Mouse (Mus musculus): Measurements from ENCODE around the gene Ccdc88a. TPM values are rescaled to one million over a fixed set of nuclear protein-coding genes. Genes with fewer than 3 reads are reported as not detected.

The Ccdc88a gene
- polyA plus RNA-seq, 1 experiment from 2014 or later = 9.1 TPM

GRCm38 (mm10) chr11:29474676-29475075 is 101.2 kb downstream of the Ccdc88a start:
- H3K4me3 ChIP-seq (ENCODE audit: low read depth, low read length) = no peak overlapping the region
- no peaks in the 10 kb centered on the region for H3K9me3 ChIP-seq (ENCODE audit: control insufficient read depth, low read length)
- TF ChIP-seq EP300 (optimal IDR thresholded peaks at IDR 0.05) (no peak), CTCF (IDR thresholded peaks at IDR 0.05; ENCODE audit: low read depth) (no peak)
- H3K27ac ChIP-seq (replicated peaks) = no peak overlapping the region
- no peaks in the 10 kb centered on the region for H3K4me1 ChIP-seq (replicated peaks; ENCODE audit: control insufficient read depth, insufficient read depth)
- ATAC-seq (ENCODE audit: low FRiP score, low TSS enrichment) = no peak
- DNase-seq (ENCODE audit: low spot score) = no peak
- no peaks in the 10 kb centered on the region for H3K27me3 ChIP-seq (ENCODE audit: control insufficient read depth, insufficient read depth, low read length)
- H3K9ac ChIP-seq (ENCODE audit: low read length) = no peak overlapping the region
- no peaks in the 10 kb centered on the region for H3K36me3 ChIP-seq (ENCODE audit: control insufficient read depth, insufficient read depth, low read length)
- no peak overlapping the region for H3K4me2 ChIP-seq (replicated peaks; ENCODE audit: low read depth)

GRCm38 (mm10) chr11:29493135-29493534 is 119.7 kb downstream of the Ccdc88a start:
- Histone ChIP-seq H3K27me3 (ENCODE audit: control insufficient read depth, insufficient read depth, low read length) (no peaks in the 10 kb centered on the region), H3K4me3 (ENCODE audit: low read depth, low read length) (no peak overlapping the region), H3K4me1 (replicated peaks; ENCODE audit: control insufficient read depth, insufficient read depth) (no peaks in the 10 kb centered on the region), H3K4me2 (replicated peaks; ENCODE audit: low read depth) (no peak overlapping the region), H3K9ac (ENCODE audit: low read length) (no peak overlapping the region), H3K27ac (replicated peaks) (no peak overlapping the region), H3K36me3 (ENCODE audit: control insufficient read depth, insufficient read depth, low read length) (no peaks in the 10 kb centered on the region; the same call in 1 of the 2 replicates), H3K9me3 (ENCODE audit: control insufficient read depth, low read length) (no peaks in the 10 kb centered on the region)
- ATAC-seq (ENCODE audit: low FRiP score, low TSS enrichment) (no peak), DNase-seq (ENCODE audit: low spot score) (no peak)
- TF ChIP-seq CTCF (IDR thresholded peaks at IDR 0.05; ENCODE audit: low read depth) = no peak
- TF ChIP-seq EP300 (optimal IDR thresholded peaks at IDR 0.05) = no peak
- 95% methylated on average over 1 of the region's 1 CpGs for WGBS

- no peak overlapping the region for H3K4me3 ChIP-seq (ENCODE audit: low read depth, low read length)
- H3K9me3 ChIP-seq (ENCODE audit: control insufficient read depth, low read length) = no peaks in the 10 kb centered on the region
- no peak overlapping the region for H3K9ac ChIP-seq (ENCODE audit: low read length)
- H3K36me3 ChIP-seq (ENCODE audit: control insufficient read depth, insufficient read depth, low read length) = no peaks in the 10 kb centered on the region; the same call in 1 of the 2 replicates
- no peaks in the 10 kb centered on the region for H3K4me1 ChIP-seq (replicated peaks; ENCODE audit: control insufficient read depth, insufficient read depth)
- ATAC-seq (ENCODE audit: low FRiP score, low TSS enrichment) = no peak
- H3K27ac ChIP-seq (replicated peaks) = no peak overlapping the region
- 63% methylated on average over 3 of the region's 3 CpGs for WGBS
- no peak for DNase-seq (ENCODE audit: low spot score)
- no peaks in the 10 kb centered on the region for H3K27me3 ChIP-seq (ENCODE audit: control insufficient read depth, insufficient read depth, low read length)
- TF ChIP-seq EP300 (optimal IDR thresholded peaks at IDR 0.05) = no peak
- TF ChIP-seq CTCF (IDR thresholded peaks at IDR 0.05; ENCODE audit: low read depth) = no peak
- H3K4me2 ChIP-seq (replicated peaks; ENCODE audit: low read depth) = no peak overlapping the region
Measured at GRCm38 (mm10) chr11:29496962-29497361, 123.5 kb downstream of the Ccdc88a start.

GRCm38 (mm10) chr11:29503948-29504893 is 130.8 kb downstream of the Ccdc88a start:
- H3K36me3 ChIP-seq (ENCODE audit: control insufficient read depth, insufficient read depth, low read length) = no peaks in the 10 kb centered on the region; the same call in 1 of the 2 replicates
- no peak overlapping the region for H3K27ac ChIP-seq (replicated peaks)
- no peaks in the 10 kb centered on the region for H3K4me1 ChIP-seq (replicated peaks; ENCODE audit: control insufficient read depth, insufficient read depth)
- DNase-seq (ENCODE audit: low spot score) (no peak), ATAC-seq (ENCODE audit: low FRiP score, low TSS enrichment) (no peak)
- no peaks in the 10 kb centered on the region for H3K9me3 ChIP-seq (ENCODE audit: control insufficient read depth, low read length)
- no peak overlapping the region for H3K4me3 ChIP-seq (ENCODE audit: low read depth, low read length)
- 86% methylated on average over 10 of the region's 10 CpGs for WGBS
- TF ChIP-seq CTCF (IDR thresholded peaks at IDR 0.05; ENCODE audit: low read depth) (no peak), EP300 (optimal IDR thresholded peaks at IDR 0.05) (no peak)
- no peaks in the 10 kb centered on the region for H3K27me3 ChIP-seq (ENCODE audit: control insufficient read depth, insufficient read depth, low read length)
- no peak overlapping the region for H3K4me2 ChIP-seq (replicated peaks; ENCODE audit: low read depth)
- no peak overlapping the region for H3K9ac ChIP-seq (ENCODE audit: low read length)

- H3K4me2 ChIP-seq (replicated peaks; ENCODE audit: low read depth) = no peak overlapping the region
- ATAC-seq (ENCODE audit: low FRiP score, low TSS enrichment) = no peak
- no peaks in the 10 kb centered on the region; the same call in 1 of the 2 replicates for H3K36me3 ChIP-seq (ENCODE audit: control insufficient read depth, insufficient read depth, low read length)
- H3K4me1 ChIP-seq (replicated peaks; ENCODE audit: control insufficient read depth, insufficient read depth) = no peaks in the 10 kb centered on the region
- no peak overlapping the region for H3K9ac ChIP-seq (ENCODE audit: low read length)
- no peak for TF ChIP-seq CTCF (IDR thresholded peaks at IDR 0.05; ENCODE audit: low read depth)
- TF ChIP-seq EP300 (optimal IDR thresholded peaks at IDR 0.05) = no peak
- DNase-seq (ENCODE audit: low spot score) = no peak
- no peaks in the 10 kb centered on the region for H3K27me3 ChIP-seq (ENCODE audit: control insufficient read depth, insufficient read depth, low read length)
- 81% methylated on average over 2 of the region's 2 CpGs for WGBS
- H3K4me3 ChIP-seq (ENCODE audit: low read depth, low read length) = no peak overlapping the region
- H3K9me3 ChIP-seq (ENCODE audit: control insufficient read depth, low read length) = no peaks in the 10 kb centered on the region
- no peak overlapping the region for H3K27ac ChIP-seq (replicated peaks)
Measured at GRCm38 (mm10) chr11:29504899-29505625, 131.6 kb downstream of the Ccdc88a start.

All from stomach, postnatal 0 days (tissue).